Mouse (Mus musculus): ENCODE results near the gene 3100002H09Rik. TPM values are rescaled to one million over a fixed set of nuclear protein-coding genes. Genes with fewer than 3 reads are reported as not detected.

Gene 3100002H09Rik
- not detected in 2 replicates for polyA plus RNA-seq (2015; fragmentation: Nextera tagmentation; extraction: Ambion mirVana)

DNA sequence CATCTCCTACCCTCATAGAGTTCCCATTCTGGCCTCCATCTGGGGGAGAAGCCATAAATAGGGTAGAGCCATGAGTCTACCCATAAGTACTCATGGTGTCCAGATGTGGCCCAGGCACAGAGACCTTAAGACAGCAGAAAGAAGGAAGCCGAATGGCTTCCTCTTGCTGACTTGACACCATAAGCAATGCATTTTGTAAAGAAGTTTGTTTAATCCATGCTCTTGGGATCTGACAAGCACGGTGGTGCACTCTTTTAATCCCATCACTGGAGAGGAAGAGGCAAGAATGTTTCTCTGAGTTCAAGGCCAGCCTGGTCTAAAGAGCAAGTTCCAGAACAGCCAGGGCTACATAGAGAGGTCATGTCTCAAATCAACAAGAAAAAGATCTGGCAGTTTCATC is at the start of gene 3100002H09Rik:
TSS of gene 3100002H09Rik (minus strand) at position 101 of the 400 bp plus-strand sequence.

DNA sequence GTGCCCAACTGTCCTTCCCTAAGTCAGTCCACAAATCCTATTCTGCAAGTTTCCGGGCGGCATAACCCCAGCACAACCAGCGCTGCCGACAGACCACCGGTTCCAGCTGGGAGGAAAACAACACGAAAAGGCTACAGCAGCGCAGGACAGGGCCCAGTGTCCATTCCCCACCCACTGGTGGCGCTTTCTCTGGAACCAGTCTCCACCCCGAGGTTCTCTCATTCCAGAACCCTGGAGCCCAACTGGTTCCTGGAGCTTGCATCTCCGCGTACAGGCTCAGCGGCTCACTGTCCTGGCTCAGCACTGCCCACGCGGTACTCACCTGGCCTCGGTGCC is 45.9 kb upstream of the 3100002H09Rik start, which contains the start of gene Pou3f1:
TSS of gene Pou3f1 (plus strand) at position 290 of the 336 bp plus-strand sequence.

Other genes with a start within 250 kb of the 3100002H09Rik start
- 0.13 and 0.17 TPM in 2 replicates for gene Pou3f1, start 46.0 kb upstream of the 3100002H09Rik start, polyA plus RNA-seq (2015; fragmentation: Nextera tagmentation; extraction: Ambion mirVana)
- 47.4 and 55.6 TPM in 2 replicates for gene Utp11, start 82.8 kb upstream of the 3100002H09Rik start, polyA plus RNA-seq (2015; fragmentation: Nextera tagmentation; extraction: Ambion mirVana)
- 12.1 and 14.2 TPM in 2 replicates for gene Fhl3, start 89.9 kb upstream of the 3100002H09Rik start, polyA plus RNA-seq (2015; fragmentation: Nextera tagmentation; extraction: Ambion mirVana)
- gene Sf3a3, start 104.0 kb upstream of the 3100002H09Rik start, polyA plus RNA-seq (2015; fragmentation: Nextera tagmentation; extraction: Ambion mirVana), result 65.8 and 73.5 TPM in 2 replicates
- 9.1 and 12.3 TPM in 2 replicates for gene Inpp5b, start 131.0 kb upstream of the 3100002H09Rik start, polyA plus RNA-seq (2015; fragmentation: Nextera tagmentation; extraction: Ambion mirVana)
- 10.1 and 11.6 TPM in 2 replicates for gene Mtf1, start 191.3 kb upstream of the 3100002H09Rik start, polyA plus RNA-seq (2015; fragmentation: Nextera tagmentation; extraction: Ambion mirVana)
- 23.5 and 27.8 TPM in 2 replicates for gene Yrdc, start 239.9 kb upstream of the 3100002H09Rik start, polyA plus RNA-seq (2015; fragmentation: Nextera tagmentation; extraction: Ambion mirVana)
- 66.9 and 78.5 TPM in 2 replicates for gene 1110065P20Rik, start 240.4 kb upstream of the 3100002H09Rik start, polyA plus RNA-seq (2015; fragmentation: Nextera tagmentation; extraction: Ambion mirVana)